Mouse (Mus musculus): ENCODE measurements at regions not wholly inside any gene's neighbourhood (a gene's known extent, or its start where the extent isn't known, plus 50 kb on each side); places are given as distances from the start of the nearest gene placed in this dataset.

GRCm38 (mm10) chr15:15120109-15120508 is 1608.4 kb upstream of the Cdh9 start:
- no peak for TF ChIP-seq CTCF (IDR thresholded peaks at IDR 0.05; ENCODE audit: low read depth)
- TF ChIP-seq EP300 (IDR thresholded peaks at IDR 0.05; ENCODE audit: low read depth) = no peak
- no peak for DNase-seq (ENCODE audit: low spot score)
- no peak overlapping the region for H3K4me3 ChIP-seq (ENCODE audit: low read depth, low read length)
- 0 out of 2 replicates have a peak, but pooled peaks cover 6% of the 10 kb centered on the region for H3K9me3 ChIP-seq (replicated peaks; ENCODE audit: control insufficient read depth, low read length)
- no peak overlapping the region for H3K27ac ChIP-seq (ENCODE audit: low read depth)
- no peaks in the 10 kb centered on the region for H3K27me3 ChIP-seq (ENCODE audit: control insufficient read depth, insufficient read depth, low read length)
- no peaks in the 10 kb centered on the region for H3K36me3 ChIP-seq (replicated peaks; ENCODE audit: control insufficient read depth, insufficient read depth, low read length)
- no peak overlapping the region for H3K4me2 ChIP-seq (ENCODE audit: low read depth, low read length)
- no peak overlapping the region for H3K9ac ChIP-seq (replicated peaks; ENCODE audit: low read depth, low read length)
- 29% methylated on average over 1 of the region's 1 CpGs for WGBS
- no peak for ATAC-seq (ENCODE audit: insufficient read depth, low read depth)
- H3K4me1 ChIP-seq (ENCODE audit: control insufficient read depth, insufficient read depth) = no peaks in the 10 kb centered on the region

GRCm38 (mm10) chr15:15148791-15149190 is 1579.8 kb upstream of the Cdh9 start:
- H3K4me1 ChIP-seq (ENCODE audit: control insufficient read depth, insufficient read depth) = no peaks in the 10 kb centered on the region
- no peaks in the 10 kb centered on the region for H3K9me3 ChIP-seq (replicated peaks; ENCODE audit: control insufficient read depth, low read length)
- no peak overlapping the region for H3K4me2 ChIP-seq (ENCODE audit: low read depth, low read length)
- no peak overlapping the region for H3K27ac ChIP-seq (ENCODE audit: low read depth)
- H3K9ac ChIP-seq (replicated peaks; ENCODE audit: low read depth, low read length) = no peak overlapping the region
- no peak for ATAC-seq (ENCODE audit: insufficient read depth, low read depth)
- TF ChIP-seq EP300 (IDR thresholded peaks at IDR 0.05; ENCODE audit: low read depth) (no peak), CTCF (IDR thresholded peaks at IDR 0.05; ENCODE audit: low read depth) (no peak)
- H3K4me3 ChIP-seq (ENCODE audit: low read depth, low read length) = no peak overlapping the region
- DNase-seq (ENCODE audit: low spot score) = no peak
- no peaks in the 10 kb centered on the region for H3K27me3 ChIP-seq (ENCODE audit: control insufficient read depth, insufficient read depth, low read length)
- H3K36me3 ChIP-seq (replicated peaks; ENCODE audit: control insufficient read depth, insufficient read depth, low read length) = no peaks in the 10 kb centered on the region
- WGBS = 73% methylated on average over 2 of the region's 2 CpGs

- Histone ChIP-seq H3K9me3 (replicated peaks; ENCODE audit: control insufficient read depth, low read length) (no peaks in the 10 kb centered on the region), H3K27ac (ENCODE audit: low read depth) (no peak overlapping the region), H3K4me1 (ENCODE audit: control insufficient read depth, insufficient read depth) (no peaks in the 10 kb centered on the region), H3K4me3 (ENCODE audit: low read depth, low read length) (no peak overlapping the region), H3K36me3 (replicated peaks; ENCODE audit: control insufficient read depth, insufficient read depth, low read length) (no peaks in the 10 kb centered on the region), H3K4me2 (ENCODE audit: low read depth, low read length) (no peak overlapping the region), H3K9ac (replicated peaks; ENCODE audit: low read depth, low read length) (no peak overlapping the region), H3K27me3 (ENCODE audit: control insufficient read depth, insufficient read depth, low read length) (no peaks in the 10 kb centered on the region)
- TF ChIP-seq CTCF (IDR thresholded peaks at IDR 0.05; ENCODE audit: low read depth) = no peak
- TF ChIP-seq EP300 (IDR thresholded peaks at IDR 0.05; ENCODE audit: low read depth) = no peak
- 58% methylated on average over 3 of the region's 3 CpGs for WGBS
- ATAC-seq (ENCODE audit: insufficient read depth, low read depth) (no peak), DNase-seq (ENCODE audit: low spot score) (no peak)
Observed at GRCm38 (mm10) chr15:15155422-15155821, 1573.1 kb upstream of the Cdh9 start.

GRCm38 (mm10) chr15:15170387-15170786 is 1558.2 kb upstream of the Cdh9 start:
- no peaks in the 10 kb centered on the region for H3K4me1 ChIP-seq (ENCODE audit: control insufficient read depth, insufficient read depth)
- ATAC-seq (ENCODE audit: insufficient read depth, low read depth) = no peak
- no peak overlapping the region for H3K9ac ChIP-seq (replicated peaks; ENCODE audit: low read depth, low read length)
- H3K27me3 ChIP-seq (ENCODE audit: control insufficient read depth, insufficient read depth, low read length) = no peaks in the 10 kb centered on the region
- H3K27ac ChIP-seq (ENCODE audit: low read depth) = no peak overlapping the region
- no peak overlapping the region for H3K4me3 ChIP-seq (ENCODE audit: low read depth, low read length)
- no peaks in the 10 kb centered on the region for H3K36me3 ChIP-seq (replicated peaks; ENCODE audit: control insufficient read depth, insufficient read depth, low read length)
- WGBS = 76% methylated on average over 1 of the region's 1 CpGs
- no peak for DNase-seq (ENCODE audit: low spot score)
- no peak overlapping the region for H3K4me2 ChIP-seq (ENCODE audit: low read depth, low read length)
- TF ChIP-seq EP300 (IDR thresholded peaks at IDR 0.05; ENCODE audit: low read depth) (no peak), CTCF (IDR thresholded peaks at IDR 0.05; ENCODE audit: low read depth) (no peak)
- H3K9me3 ChIP-seq (replicated peaks; ENCODE audit: control insufficient read depth, low read length) = no peaks in the 10 kb centered on the region

- DNase-seq (ENCODE audit: low spot score) (no peak), ATAC-seq (ENCODE audit: insufficient read depth, low read depth) (no peak)
- H3K27me3 ChIP-seq (ENCODE audit: control insufficient read depth, insufficient read depth, low read length) = no peaks in the 10 kb centered on the region
- H3K4me3 ChIP-seq (ENCODE audit: low read depth, low read length) = no peak overlapping the region
- H3K36me3 ChIP-seq (replicated peaks; ENCODE audit: control insufficient read depth, insufficient read depth, low read length) = no peaks in the 10 kb centered on the region
- no peak for TF ChIP-seq CTCF (IDR thresholded peaks at IDR 0.05; ENCODE audit: low read depth)
- no peak for TF ChIP-seq EP300 (IDR thresholded peaks at IDR 0.05; ENCODE audit: low read depth)
- H3K27ac ChIP-seq (ENCODE audit: low read depth) = no peak overlapping the region
- H3K9ac ChIP-seq (replicated peaks; ENCODE audit: low read depth, low read length) = no peak overlapping the region
- WGBS = 47% methylated on average over 2 of the region's 2 CpGs
- no peaks in the 10 kb centered on the region for H3K4me1 ChIP-seq (ENCODE audit: control insufficient read depth, insufficient read depth)
- H3K9me3 ChIP-seq (replicated peaks; ENCODE audit: control insufficient read depth, low read length) = no peaks in the 10 kb centered on the region
- no peak overlapping the region for H3K4me2 ChIP-seq (ENCODE audit: low read depth, low read length)
Observed at GRCm38 (mm10) chr15:15220296-15220695, 1508.3 kb upstream of the Cdh9 start.

- no peaks in the 10 kb centered on the region for H3K4me1 ChIP-seq (ENCODE audit: control insufficient read depth, insufficient read depth)
- ATAC-seq (ENCODE audit: insufficient read depth, low read depth) (no peak), DNase-seq (ENCODE audit: low spot score) (no peak)
- H3K9me3 ChIP-seq (replicated peaks; ENCODE audit: control insufficient read depth, low read length) = no peaks in the 10 kb centered on the region
- H3K4me2 ChIP-seq (ENCODE audit: low read depth, low read length) = no peak overlapping the region
- H3K27ac ChIP-seq (ENCODE audit: low read depth) = no peak overlapping the region
- H3K9ac ChIP-seq (replicated peaks; ENCODE audit: low read depth, low read length) = no peak overlapping the region
- H3K27me3 ChIP-seq (ENCODE audit: control insufficient read depth, insufficient read depth, low read length) = no peaks in the 10 kb centered on the region
- H3K36me3 ChIP-seq (replicated peaks; ENCODE audit: control insufficient read depth, insufficient read depth, low read length) = no peaks in the 10 kb centered on the region
- 51% methylated on average over 3 of the region's 3 CpGs for WGBS
- H3K4me3 ChIP-seq (ENCODE audit: low read depth, low read length) = no peak overlapping the region
- 0 out of 2 replicates have a peak, but pooled peaks have one; percentile 14 for TF ChIP-seq CTCF (IDR thresholded peaks at IDR 0.05; ENCODE audit: low read depth)
- TF ChIP-seq EP300 (IDR thresholded peaks at IDR 0.05; ENCODE audit: low read depth) = no peak
Observed at GRCm38 (mm10) chr15:15229926-15230325, 1498.6 kb upstream of the Cdh9 start.
